Comparison of ENCODE assay signal across 16 mouse cellular contexts in genomic region chr7:125762289-125762688, GRCm38 (mm10). TPM values are rescaled to one million over a fixed set of nuclear protein-coding genes. Genes with fewer than 3 reads are reported as not detected.
DNase-seq lines count a peak whose midpoint lies in the region; ATAC-seq and TF ChIP-seq lines count a peak whose summit lies in the region.
"Had no signal": no experiment of that assay in that cellular context is flagged by ENCODE, and none has a peak within 500 bp of the region (broad histone marks: within the 10 kb centered on the region; RNA-seq: fewer than 3 reads in every experiment).

No protein-coding gene starts in this region.

- H3K27me3 ChIP-seq in heart, embryonic 12.5 days (replicated peaks): no peaks in the 10 kb centered on the region
- no peaks in the 10 kb centered on the region for H3K27me3 ChIP-seq in MEL (ENCODE audit: control insufficient read depth in 1 of 2, insufficient read depth in 2 of 2, low read length in 2 of 2)
- H3K27me3 ChIP-seq: forebrain, embryonic 15.5 days; liver, embryonic 12.5 days had no signal

- TF ChIP-seq CTCF in MEL (IDR thresholded peaks at IDR 0.05 in 2 of 3, conservative IDR thresholded peaks at IDR 0.05 in 1 of 3; ENCODE audit: control insufficient read depth in 1 of 3, insufficient read depth in 1 of 3, low read depth in 2 of 3, low read length in 3 of 3, poor library complexity in 1 of 3, severe bottlenecking in 1 of 3): no peak

- TF ChIP-seq POLR2A in MEL (IDR thresholded peaks at IDR 0.05; ENCODE audit: control insufficient read depth in 1 of 2, insufficient read depth in 1 of 2, low read depth in 1 of 2, low read length in 2 of 2, poor library complexity in 1 of 2): no peak

- no peak for DNase-seq in heart, adult 9 months (ENCODE audit: low spot score in 2 of 2)
- peak; percentile 24 to 65 for DNase-seq in lung, adult 18-20 months
- no peak for DNase-seq in lung, postnatal 14 days
- DNase-seq in MEL (ENCODE audit: low read depth, low spot score): no peak
- peak; percentile 58 for DNase-seq in lung, postnatal 36 days
- no peak for DNase-seq in right cerebral cortex, postnatal 36 days (ENCODE audit: low spot score in 2 of 2)
- DNase-seq: cerebellum, postnatal 10 days; kidney, adult 2 months; kidney, postnatal 14 days; midbrain, embryonic 14.5 days; thymus, adult 18-20 months had no signal

- H3K4me1 ChIP-seq in heart, embryonic 12.5 days (replicated peaks): peaks cover 61% of the 10 kb centered on the region
- no peaks in the 10 kb centered on the region for H3K4me1 ChIP-seq in MEL (ENCODE audit: control insufficient read depth in 1 of 2, insufficient read depth in 2 of 2, low read length in 2 of 2)
- H3K4me1 ChIP-seq: liver, embryonic 12.5 days had no signal

- H3K79me2 ChIP-seq in MEL (ENCODE audit: control insufficient read depth, insufficient read depth, low read length, poor library complexity): no peaks in the 10 kb centered on the region

- H3K9me3 ChIP-seq in heart, embryonic 12.5 days (replicated peaks): no peaks in the 10 kb centered on the region
- no peaks in the 10 kb centered on the region for H3K9me3 ChIP-seq in MEL (replicated peaks; ENCODE audit: insufficient read depth, low read length)
- H3K9me3 ChIP-seq: forebrain, embryonic 15.5 days; limb, embryonic 10.5 days; liver, embryonic 12.5 days had no signal

- no peak for TF ChIP-seq EP300 in MEL (IDR thresholded peaks at IDR 0.05; ENCODE audit: low read depth in 1 of 2, low read length in 2 of 2)

- TF ChIP-seq RAD21 in MEL (IDR thresholded peaks at IDR 0.05; ENCODE audit: low read depth, low read length): no peak

- 67% methylated on average over 2 of the region's 2 CpGs for WGBS in heart, embryonic 12.5 days

- peak overlapping the region; percentile 95 for H3K27ac ChIP-seq in heart, embryonic 12.5 days (ENCODE audit: poor library complexity, severe bottlenecking)
- H3K27ac ChIP-seq in MEL (ENCODE audit: control insufficient read depth, low read depth, low read length): no peak overlapping the region
- H3K27ac ChIP-seq: forebrain, embryonic 15.5 days; left cerebral cortex, adult 2 months; liver, embryonic 12.5 days had no signal

- no peak overlapping the region for H3K9ac ChIP-seq in heart, embryonic 12.5 days
- no peak overlapping the region for H3K9ac ChIP-seq in MEL (ENCODE audit: control insufficient read depth, low read depth, low read length, poor library complexity, severe bottlenecking)
- H3K9ac ChIP-seq: forebrain, embryonic 15.5 days; liver, embryonic 12.5 days had no signal

- no peak overlapping the region for H3K4me2 ChIP-seq in heart, embryonic 12.5 days
- H3K4me2 ChIP-seq: forebrain, embryonic 15.5 days; liver, embryonic 12.5 days had no signal

- ATAC-seq in heart, embryonic 12.5 days (ENCODE audit: insufficient number of reproducible peaks, low FRiP score): no peak
- ATAC-seq: forebrain, embryonic 15.5 days; liver, embryonic 12.5 days had no signal

- peaks cover 8% of the 10 kb centered on the region; the same call in 1 of the 2 replicates for H3K36me3 ChIP-seq in heart, embryonic 12.5 days
- no peaks in the 10 kb centered on the region for H3K36me3 ChIP-seq in MEL (ENCODE audit: control insufficient read depth in 1 of 2, insufficient read depth in 2 of 2, low read length in 2 of 2)

- no peak overlapping the region for H3K4me3 ChIP-seq in heart, embryonic 12.5 days
- no peak overlapping the region for H3K4me3 ChIP-seq in MEL (ENCODE audit: control insufficient read depth in 1 of 2, insufficient read depth in 1 of 2, low read depth in 2 of 2, low read length in 2 of 2)
- H3K4me3 ChIP-seq: forebrain, embryonic 15.5 days; left cerebral cortex, adult 2 months; limb, embryonic 10.5 days; liver, embryonic 12.5 days had no signal

TF ChIP-seq in MEL, 35 proteins besides CTCF, POLR2A, EP300 and RAD21:
- TF ChIP-seq USF1 (IDR thresholded peaks at IDR 0.05; ENCODE audit: low read depth, low read length) (peak; percentile 25; the same call in 1 of the 2 replicates), UBTF (IDR thresholded peaks at IDR 0.05; ENCODE audit: borderline replicate concordance, insufficient read depth, low read depth, low read length) (no peak)
TF ChIP-seq in MEL: peak in this region for 1.

RNA-seq across cellular contexts. Expression of gene D430042O09Rik, which starts 54.6 kb away (rescaled TPM):
- polyA plus RNA-seq in heart, embryonic 12.5 days (2016; fragmentation: Nextera tagmentation; extraction: Ambion mirVana): 9.4 and 10.3 TPM in 2 replicates
- 6.2 and 6.9 TPM in 2 replicates for total RNA-seq in MEL (2012; rRNA removed)
- polyA plus RNA-seq in MEL (2012; ENCODE audit: insufficient read depth in 1 of 2, insufficient read length in 2 of 2, low read depth in 1 of 2, low replicate concordance in 2 of 2, missing spikeins in 1 of 2): 10 to 100 TPM in 1 of 2 experiments, not detected in 1; 12.8 TPM

RNA-seq across cellular contexts. Expression of gene Gtf3c1, which starts 54.7 kb away (rescaled TPM):
- 43.7 TPM in 2 replicates for polyA plus RNA-seq in heart, embryonic 12.5 days (2016; fragmentation: Nextera tagmentation; extraction: Ambion mirVana)
- total RNA-seq in MEL (2012; rRNA removed): 23.7 and 24.4 TPM in 2 replicates
- 10 to 100 TPM in 1 of 2 experiments, not detected in 1; 36.1 TPM for polyA plus RNA-seq in MEL (2012; ENCODE audit: insufficient read depth in 1 of 2, insufficient read length in 2 of 2, low read depth in 1 of 2, low replicate concordance in 2 of 2, missing spikeins in 1 of 2)

Comparison
In these comparisons a context has a peak if more than half of its experiments do, and no peak if none do; other contexts are left out.
1. DNase-seq: peak in lung, adult 18-20 months (2 of 2) and lung, postnatal 36 days (single experiment); none in heart, adult 9 months (0 of 2), lung, postnatal 14 days (single experiment), MEL (single experiment) and right cerebral cortex, postnatal 36 days (0 of 2).